Mouse (Mus musculus) urinary bladder, postnatal 25 days (tissue): Measurements from ENCODE around the gene Zbtb21.
"Not testable (repeated sequence)": the region's sequence is repeated elsewhere in the genome, so short reads cannot be mapped to it uniquely, and the experiment has no call there.

Experiments
- DNase-seq: peaks from one replicate; pipeline ENCODE4 v3.0.0; 2022; ENCODE audit warnings: low spot score

The Zbtb21 gene

DNA sequence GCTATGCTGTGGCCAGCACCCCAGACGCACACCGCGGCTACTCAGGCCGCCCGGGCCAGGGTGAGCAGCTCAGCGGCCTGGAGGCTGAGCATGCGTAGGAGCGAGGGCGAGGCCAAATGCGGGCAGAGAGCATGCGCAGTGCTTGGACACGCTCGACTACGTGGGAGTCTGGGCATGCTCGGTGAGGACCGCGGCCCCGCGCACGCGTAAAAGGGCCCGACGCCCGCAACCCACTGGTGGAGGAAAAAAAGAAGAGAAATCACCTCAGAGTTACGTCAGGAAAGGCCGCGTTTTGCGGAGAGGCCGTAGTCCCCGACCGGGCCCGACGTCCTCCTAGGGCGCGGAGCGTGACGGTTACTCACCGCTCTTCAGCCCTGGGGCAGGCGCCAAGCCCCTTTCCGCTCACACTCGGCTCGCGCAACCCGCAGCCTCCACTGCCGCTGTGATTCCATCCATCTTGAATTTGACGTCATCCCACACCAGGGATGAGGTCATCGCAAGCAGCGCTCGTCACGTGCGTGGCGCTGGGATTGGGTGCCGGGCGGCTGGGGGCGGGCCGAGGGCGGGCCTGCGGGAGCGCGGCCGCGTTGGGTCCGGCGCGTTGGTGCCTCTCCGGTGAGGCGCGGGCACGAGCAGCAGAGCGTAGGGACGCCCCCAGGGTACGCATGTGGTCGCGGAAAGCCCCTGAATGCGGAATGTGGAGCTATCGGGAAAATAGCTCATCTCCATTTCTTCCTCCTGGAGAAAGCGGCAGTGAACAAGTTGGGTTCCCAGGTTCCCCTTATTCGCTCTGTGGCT lies at the start of gene Zbtb21, which contains the start of gene C2cd2:
Gene Zbtb21, minus strand, starts transcription at position 472 of the 798 bp plus-strand sequence.
Gene C2cd2, minus strand, starts transcription at position 448 of the 798 bp plus-strand sequence.
- peak; percentile 98 for DNase-seq

DNA sequence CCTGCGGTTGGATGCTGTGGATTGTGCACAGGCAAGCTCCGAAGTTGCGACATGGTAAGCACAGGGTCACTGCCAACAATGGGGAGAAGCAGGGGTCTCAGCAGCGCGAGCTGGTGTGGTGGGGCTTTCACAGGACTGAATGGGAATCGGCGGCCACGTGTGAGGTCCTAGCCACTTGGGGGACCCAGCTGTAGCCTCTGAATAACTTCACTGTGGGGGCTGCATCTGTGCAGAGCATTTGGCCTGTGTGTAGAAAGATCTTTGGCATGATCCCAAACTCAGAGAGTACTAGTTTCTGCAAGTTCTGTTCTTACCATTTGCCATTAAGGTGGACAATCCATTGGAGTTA lies 34.9 kb upstream of the Zbtb21 start:
- not testable (repeated sequence) for DNase-seq

DNA sequence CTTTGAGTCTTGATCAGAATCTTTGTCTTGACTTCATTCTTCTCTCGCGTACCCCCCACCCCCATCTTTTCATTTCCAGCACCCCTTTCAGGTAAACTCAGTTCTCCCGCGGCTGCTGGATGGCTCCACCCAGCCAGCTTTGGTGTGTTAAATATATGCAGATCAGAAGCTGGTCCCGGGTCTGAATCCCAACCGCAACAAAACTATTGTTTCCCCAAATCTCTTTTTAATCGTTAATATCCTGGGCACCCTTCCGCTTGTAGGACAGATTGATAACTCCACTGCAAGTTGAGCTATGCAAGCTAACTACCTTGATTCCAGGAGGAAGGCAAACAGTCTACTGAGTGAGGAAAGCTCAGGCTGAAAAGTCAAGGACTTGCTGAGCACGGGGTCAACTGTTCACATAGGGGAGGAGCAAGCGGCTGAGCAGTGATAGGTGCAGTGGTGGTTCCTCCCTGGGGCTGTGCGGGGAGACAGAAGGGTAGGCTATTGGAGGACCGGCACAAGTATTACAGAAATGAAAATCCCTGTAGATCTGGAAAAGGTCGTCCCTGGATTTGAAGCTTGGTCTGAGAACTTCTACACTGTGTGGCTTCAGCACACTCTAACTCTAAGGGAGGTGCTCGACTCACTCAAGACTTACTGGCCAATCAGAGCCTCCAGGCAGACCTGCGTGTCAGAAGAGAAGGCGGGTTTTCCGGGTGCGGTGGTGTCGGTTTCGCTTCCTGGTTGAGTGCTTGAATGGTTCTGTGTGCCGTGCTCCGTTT lies 34.4 kb upstream of the Zbtb21 start, which contains the start of gene B230307C23Rik:
Gene B230307C23Rik, plus strand, starts transcription at position 700 of the 767 bp plus-strand sequence.
- DNase-seq: peak; percentile 71

DNA sequence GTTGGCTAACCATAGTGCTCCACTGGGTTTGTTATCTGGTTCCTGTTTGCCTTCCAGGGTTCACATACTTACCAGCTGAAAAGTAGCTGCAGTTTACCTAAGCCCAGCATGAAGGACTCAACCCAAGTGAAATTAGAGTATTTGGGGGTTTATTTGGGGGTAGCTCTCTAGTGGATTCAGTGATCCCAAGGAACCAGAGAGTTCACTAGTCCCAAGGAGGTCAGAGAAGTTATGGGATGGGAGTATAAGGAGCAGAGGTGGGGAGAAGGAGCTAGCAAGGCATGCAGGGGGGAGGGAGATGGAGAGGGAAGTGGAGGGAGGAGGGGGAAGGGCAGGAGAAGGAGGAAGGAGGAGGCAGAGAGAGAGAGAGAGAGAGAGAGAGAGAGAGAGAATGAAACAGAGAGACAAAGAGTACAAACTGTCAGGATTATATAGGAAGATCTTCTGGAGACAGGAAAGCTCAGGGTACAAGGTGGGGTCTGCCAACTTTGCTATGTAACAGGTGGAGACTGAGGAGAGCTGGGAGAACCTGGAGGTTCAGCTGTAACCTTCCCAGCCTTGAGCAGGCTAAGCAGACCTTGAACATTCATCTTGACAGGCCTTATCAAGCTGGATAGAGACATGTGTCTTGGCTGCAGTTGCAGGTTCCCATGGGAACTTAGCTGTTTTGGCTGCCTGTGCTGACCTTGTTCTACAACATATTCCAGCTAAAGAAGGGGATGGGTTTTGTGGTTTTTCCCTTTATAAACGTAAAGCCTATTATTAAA lies 33.6 kb upstream of the Zbtb21 start:
- no peak for DNase-seq

DNA sequence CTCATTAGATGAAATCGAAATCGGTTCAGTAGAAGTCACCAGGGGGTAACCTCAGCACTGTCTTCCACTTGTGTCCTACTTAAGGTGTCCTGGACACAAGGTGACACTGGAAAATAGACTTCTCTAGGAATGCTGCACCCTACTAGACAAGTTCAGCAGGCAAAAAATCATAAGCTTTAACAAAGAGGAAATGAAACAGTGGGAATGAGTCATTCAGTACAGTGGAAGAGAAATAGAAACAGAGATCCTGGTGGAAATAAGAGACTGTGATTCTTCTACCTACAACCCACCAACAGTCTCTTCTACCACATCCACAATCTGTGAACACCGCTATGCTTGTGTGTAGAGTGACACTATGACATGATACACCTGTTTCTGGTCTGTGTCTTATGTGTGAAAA lies 30.1 kb upstream of the Zbtb21 start:
- DNase-seq: not testable (repeated sequence)

DNA sequence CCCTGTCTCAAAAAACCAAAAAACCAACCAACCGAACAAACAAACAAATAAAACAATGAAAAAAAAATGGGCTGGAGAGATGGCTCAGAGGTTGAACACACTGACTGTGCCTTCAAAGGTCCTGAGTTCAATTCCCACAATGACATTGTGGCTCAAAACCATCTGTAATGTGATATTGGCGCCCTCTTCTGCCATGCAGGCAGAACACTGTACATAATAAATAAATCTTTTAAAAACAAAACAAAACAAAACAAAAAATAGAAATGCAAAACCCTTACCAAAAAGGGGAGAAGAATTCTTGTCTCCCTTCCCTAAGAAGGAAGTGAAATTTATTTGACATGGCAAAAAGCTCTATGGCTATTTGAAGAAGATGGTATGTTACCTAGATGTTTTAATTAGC lies 29.1 kb upstream of the Zbtb21 start:
- DNase-seq: no peak

DNA sequence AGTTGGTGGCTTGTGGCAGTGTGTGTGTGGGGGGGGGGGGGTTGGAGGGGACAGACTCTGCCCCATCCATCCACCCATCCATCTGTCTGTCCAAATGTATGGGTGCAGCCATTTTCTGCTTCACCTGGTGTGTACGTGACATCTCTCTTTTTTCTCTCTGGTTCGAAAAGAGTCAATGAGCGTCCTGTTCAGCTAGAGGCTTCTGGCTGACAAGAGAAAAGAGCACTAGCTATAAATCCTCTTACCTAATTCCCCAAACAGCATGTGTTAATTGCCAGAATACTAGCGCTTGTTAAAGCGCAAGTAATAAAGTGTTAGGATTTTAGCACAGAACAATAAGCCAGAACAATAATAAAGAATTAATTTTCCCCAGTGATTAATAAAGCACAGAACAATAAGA lies 22.2 kb upstream of the Zbtb21 start:
- DNase-seq: no peak

DNA sequence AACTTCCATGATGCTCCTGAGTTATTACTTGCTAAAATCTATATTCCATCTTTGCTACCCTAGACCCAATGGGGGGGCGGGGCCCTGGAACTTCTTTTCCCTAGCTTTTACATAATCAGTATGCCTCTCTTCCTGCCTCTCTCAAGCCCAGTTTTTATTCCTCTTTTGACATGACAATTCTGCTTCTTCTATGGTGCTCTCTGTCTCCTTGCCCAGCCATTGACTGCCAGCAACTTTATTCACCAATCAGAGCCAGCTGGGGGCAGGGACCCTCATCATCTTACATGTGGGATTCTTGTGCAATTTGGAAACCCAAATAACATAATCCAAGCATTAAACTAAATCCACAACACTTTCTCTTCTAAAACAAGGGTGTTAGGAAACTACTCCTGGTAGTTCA lies 18.9 kb upstream of the Zbtb21 start:
- no peak for DNase-seq

DNA sequence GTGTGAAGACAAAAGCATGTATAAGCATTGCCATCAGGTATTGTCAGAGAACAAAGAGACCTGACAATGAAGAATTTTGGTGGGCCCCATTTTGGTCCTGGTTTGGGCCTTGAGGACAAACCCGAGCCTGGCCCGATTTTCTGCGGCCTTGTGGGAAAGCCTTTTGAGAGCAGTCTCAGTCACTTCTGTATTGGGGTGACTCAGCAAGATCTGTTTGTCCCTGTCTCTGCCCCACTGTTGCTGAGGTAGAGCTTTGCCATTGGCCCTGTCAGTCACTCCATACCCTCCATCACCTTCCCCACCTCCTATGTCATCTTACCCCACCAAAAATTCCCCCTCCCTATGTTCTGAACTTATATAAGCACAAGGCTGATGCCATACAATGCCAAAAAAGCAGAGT lies 15.3 kb upstream of the Zbtb21 start:
- DNase-seq: no peak

DNA sequence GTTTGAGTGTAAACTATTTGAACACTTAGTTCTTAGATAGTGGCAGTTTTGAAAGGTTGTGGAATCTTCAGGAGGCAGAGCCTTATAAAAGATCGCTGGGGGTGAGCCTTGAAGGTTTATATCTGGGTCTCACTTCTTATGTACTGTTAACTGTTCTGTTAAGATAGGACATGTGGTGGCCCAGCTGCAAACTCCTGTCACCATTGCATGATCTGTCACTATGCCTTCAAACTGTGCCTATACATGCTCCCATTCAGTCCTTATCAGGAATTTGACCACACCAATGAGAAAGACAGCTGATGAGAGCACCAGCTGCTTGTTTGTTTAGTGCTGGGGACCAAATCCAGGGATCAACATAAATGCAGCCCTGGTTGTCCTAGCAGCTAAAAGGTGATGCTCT lies 14.9 kb upstream of the Zbtb21 start:
- DNase-seq: no peak

DNA sequence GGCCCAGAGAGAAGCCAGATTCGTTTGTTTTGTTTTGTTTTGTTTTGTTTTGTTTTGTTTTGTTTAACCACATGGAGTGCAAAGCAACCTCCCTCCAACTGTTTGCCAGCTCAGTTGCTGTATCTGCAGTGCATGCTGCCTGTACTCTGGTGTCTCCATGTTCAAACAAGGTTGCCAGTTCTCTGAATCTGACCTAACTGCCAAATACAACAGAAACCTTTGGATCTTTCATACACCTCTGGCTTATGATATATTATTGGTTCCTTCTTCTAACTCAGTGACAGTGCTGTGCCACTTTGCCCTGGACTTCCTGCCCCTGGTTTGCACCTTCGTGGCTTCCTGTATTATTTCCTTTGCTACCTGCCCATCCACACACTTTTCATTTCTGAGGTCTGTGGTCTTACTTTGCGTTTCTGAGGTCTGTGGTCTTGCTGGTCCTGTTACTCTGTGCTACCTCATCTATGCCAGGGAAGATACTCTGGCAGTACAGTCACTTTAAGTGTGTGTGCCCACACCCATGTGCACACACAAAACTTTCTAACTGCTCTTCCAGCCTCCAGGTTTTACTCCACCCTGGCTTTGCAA lies 1.6 kb upstream of the Zbtb21 start:
- DNase-seq: no peak

DNA sequence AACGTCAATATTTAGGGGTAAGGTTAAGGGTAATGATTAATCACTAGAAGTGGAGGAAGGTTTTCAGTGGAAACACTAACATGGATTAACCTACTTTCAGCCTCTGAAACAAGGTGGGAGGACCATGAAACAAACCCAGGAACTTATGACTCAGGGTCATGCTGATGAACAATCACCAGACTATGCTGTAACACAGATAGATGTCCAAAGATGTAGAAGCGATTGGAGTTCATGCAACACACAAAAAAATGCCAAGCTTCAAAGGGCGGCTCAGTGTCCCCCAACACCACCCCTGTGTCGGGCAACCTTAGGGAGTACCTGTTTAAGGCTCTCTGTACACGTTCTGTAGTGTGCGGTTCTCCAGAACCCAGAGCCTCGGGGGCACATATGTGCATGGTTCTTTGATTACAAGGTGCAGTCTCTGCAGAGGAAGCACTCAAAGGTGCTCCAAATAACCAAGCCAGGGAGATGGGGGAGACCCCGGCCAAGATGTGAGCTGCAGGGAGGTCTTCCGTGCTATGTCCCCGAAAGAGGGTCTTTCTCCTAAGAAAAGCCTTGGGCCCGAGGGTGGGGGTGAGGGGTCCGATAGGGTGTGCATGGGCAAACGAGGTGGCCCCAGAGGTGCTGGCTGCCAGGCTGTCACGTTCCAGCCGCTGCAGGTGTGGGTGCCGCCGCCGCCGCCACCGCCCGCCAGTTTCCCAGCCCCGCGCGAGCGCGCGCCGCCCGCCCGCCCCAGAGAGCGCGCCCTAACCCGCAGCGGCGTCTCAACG lies 856 bp downstream of the Zbtb21 start:
- peak; percentile 22 for DNase-seq

DNA sequence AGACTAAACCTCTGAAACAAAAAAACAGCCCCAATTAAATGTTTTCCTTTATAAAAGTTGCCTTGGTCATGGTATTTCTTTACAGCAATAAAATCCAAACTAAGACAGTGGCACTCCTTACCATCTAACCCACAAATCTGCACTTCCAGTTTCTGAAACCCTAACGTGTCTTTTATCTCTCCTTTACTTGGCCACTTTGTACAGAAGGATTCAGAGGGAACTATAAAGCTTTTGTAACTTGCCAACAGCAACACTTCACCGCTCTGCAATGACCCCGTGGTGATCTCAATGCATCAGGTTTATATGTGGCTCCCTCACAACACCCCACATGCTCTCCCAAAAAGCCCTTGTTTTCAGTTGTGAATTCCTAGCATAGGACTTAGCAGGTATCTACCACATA lies 2.1 kb downstream of the Zbtb21 start:
- no peak for DNase-seq

DNA sequence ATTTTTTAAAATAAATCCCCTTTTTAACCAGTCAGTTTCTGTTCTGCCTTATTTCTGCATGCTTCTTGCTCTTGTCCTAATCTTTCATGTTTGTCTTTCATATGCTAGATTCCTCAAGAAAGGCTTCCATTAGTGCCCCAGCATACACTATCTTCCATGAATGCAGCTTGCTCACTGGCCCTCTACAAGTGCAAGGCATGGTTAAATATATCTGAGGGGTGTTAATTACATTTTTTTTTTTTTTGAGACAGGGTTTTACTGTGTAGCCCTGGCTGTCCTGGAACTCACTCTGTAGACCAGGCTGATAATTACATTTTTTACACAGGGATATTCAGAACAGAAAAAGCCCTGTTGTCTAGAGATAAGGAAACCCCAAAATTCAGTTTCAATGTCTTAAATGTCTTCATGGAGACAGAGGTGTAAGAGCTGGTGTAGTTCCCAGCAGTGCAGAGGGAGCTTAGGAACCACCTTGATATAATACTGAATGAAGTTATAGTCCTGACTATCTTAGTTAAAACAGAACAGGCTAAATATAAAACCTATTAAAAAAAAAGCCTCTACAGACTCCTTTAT lies 3.9 kb downstream of the Zbtb21 start:
- DNase-seq: no peak

DNA sequence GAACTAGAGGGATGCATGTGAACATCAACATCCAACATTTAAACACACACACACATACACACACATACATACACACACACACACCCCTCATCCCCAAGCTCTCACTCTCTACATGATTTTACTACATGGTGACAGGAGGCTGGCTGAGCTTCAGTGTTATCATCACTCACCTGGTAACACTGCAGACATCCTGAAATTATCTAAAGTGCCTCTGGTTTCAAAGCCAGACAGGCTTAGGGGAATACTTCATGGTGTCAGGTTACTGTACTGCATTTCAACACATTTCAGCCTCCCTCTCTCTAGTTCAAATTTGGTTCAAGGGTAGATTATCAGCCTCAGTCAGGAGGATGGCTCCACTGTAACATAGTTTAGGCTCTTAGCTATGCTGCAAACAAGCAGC lies 4.8 kb downstream of the Zbtb21 start:
- no peak for DNase-seq

DNA sequence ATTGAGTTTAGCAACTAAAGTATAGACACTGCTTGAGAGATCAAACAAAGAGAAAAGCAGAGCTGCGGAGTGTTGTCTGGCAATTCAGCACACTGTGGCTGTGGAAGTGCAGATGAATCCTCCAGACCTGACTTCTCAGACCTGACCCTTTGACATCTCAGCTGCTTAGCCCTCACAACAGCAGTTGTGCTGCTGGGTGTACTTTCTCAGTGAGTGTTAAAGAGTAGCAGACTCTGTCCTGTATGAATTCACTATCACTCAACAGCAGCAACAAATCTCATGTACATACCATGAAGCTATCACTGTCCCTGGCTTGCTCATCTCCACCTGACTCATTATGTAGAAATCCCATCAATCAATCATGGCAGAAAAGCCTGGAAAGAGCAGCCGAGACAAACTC lies 6.4 kb downstream of the Zbtb21 start:
- no peak for DNase-seq

DNA sequence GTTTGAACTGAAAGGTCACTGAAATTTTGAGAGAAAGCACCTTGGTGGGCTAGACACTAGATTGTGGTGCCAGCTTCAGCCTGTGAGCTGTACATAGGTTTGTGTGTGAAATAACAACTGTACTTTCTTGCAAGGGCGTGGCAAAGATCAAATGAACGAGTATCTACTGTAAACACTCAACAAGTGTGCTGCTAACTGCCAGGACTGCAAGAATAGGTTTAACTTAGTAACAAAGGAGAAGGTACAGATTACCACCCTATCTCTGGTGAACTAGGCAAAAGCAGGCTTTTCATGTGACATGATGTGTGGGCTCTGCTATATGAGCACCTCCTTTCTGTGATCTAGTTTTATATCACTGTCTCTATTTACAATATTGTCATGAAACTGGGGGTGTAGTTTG lies 9.1 kb downstream of the Zbtb21 start:
- DNase-seq: no peak

DNA sequence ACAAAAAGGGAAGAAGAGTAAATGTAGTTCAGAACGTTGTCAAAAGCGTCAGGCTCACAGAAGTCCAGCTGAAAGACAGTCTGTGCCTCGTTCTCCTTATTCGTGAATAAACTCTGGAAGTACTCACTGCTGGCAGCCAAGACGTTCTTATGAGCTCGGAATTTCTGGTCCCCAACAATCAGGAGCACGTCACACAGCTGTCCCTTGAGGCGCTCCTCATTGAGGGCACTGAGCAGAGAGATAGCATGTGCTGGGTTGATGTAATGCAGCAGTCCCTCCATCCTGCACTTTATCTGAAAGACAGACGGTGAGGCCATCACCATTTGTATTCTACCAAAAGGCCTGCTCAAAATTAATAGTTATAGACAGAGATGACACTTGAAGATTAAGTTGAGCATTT lies 9.6 kb downstream of the Zbtb21 start:
- no peak for DNase-seq

DNA sequence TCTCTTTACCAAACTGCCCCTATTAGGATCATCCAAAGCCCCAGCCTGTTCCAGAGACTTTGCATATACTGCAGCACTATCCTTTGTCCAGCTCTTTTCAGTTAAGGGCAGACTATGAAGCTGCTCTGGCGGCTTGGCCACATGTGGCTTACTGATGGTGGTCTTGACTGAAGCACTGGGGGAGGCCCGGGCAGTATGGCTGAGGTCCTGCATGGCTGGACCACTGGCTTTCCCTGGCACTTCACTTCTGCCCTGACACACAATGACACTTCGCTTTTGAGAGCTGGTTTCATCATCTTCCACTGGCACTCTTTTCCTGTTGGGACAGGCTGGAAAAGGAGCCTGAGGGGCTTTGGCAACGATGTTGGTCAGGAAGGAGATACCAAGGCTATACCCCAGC lies 10.1 kb downstream of the Zbtb21 start:
- DNase-seq: no peak

DNA sequence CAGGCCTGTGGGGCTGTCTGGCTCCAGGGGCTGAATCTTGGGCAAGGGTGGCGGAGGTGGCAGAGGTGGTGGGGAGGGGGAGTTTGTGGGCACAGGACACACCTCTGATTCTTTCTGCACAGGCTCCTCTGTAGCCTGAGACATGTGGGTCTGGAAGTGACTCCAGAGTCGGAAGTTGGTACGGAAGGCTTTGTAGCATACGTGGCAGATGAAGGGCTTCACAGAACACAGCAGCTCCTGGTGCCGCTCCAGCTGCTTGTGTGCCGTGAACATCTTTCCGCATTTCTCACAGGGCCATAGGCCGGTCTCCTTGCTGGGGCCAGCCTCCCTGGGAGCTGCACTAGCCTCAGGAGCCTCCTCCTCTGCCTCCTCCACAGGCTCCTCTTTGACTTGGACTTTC lies 12.4 kb downstream of the Zbtb21 start:
- DNase-seq: no peak

DNA sequence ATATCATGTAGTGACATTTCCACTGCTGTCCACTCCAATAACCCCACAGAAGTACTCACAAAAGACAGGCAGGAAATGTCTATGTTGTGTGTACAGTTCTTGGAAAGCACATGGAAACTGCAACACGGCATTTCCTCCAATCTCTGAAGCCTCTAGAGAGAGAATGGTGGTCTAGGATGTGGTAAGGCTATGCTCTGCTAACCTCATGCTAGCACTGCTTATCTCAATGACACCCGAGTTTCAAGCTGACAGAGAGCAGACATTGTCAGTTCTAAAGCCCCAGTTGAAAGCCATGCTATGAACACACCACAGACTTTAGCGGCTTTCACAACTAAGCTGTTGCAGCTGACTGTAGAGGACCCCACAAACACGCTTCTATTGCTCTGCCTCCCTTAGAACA lies 13.6 kb downstream of the Zbtb21 start:
- DNase-seq: no peak
